ENCODE assay signal across 8 mouse cellular contexts in the genomic region with DNA sequence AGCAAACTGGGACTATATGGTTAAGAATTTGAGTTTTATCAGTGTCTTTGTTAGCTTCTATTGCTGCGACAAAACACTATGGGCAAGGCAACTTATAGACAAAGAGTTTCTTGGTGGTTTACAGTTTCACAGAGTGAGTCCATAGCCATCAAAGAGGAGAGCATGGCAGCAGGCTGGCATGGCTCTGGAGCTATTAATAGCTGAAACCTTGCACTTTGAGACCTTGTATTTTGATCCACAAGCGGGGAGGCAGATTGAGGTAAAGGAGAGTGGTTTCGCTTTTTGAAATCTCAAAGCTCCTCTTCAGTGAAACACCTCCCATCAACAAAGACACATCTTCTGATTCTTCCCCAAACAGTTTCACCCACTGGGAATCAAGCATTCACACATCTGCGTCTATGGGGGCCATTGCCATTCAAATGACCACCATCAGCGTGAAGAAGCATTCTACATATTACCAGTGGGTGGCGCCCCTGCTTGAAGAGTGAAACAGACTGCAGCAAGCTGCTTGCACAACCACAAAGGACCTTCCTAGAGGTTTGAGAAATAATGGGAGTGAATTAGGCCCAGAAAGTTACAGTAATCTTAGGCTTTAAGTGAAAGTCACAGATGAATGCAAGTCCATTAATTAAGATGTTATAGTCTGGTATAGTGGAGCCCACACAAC. TPM values are rescaled to one million over a fixed set of nuclear protein-coding genes. Genes with fewer than 3 reads are reported as not detected.
DNase-seq lines count a peak whose midpoint lies in the region; ATAC-seq lines count a peak whose summit lies in the region.

No protein-coding gene starts in this region.

- H3K36me3 ChIP-seq in midbrain, embryonic 14.5 days (ENCODE audit: control insufficient read depth, insufficient read depth, low read length) = no peaks in the 10 kb centered on the region
- no peaks in the 10 kb centered on the region for H3K36me3 ChIP-seq in midbrain, embryonic 15.5 days (replicated peaks)

- H3K9ac ChIP-seq in midbrain, embryonic 14.5 days (replicated peaks; ENCODE audit: low read length) = no peak overlapping the region
- H3K9ac ChIP-seq in midbrain, embryonic 15.5 days = no peak overlapping the region

- H3K27me3 ChIP-seq in midbrain, embryonic 14.5 days (ENCODE audit: control insufficient read depth, insufficient read depth, low read length) = no peaks in the 10 kb centered on the region
- H3K27me3 ChIP-seq in midbrain, embryonic 15.5 days (replicated peaks) = no peaks in the 10 kb centered on the region

- 47% methylated on average over 6 of the region's 6 CpGs for WGBS in midbrain, embryonic 14.5 days
- 47% methylated on average over 6 of the region's 6 CpGs for WGBS in midbrain, embryonic 15.5 days

- peak; percentile 67 for DNase-seq in CD4-positive, CD25-positive, alpha-beta regulatory T cell, adult 2 months (ENCODE audit: low read depth, low spot score)
- peak; percentile 82 for DNase-seq in midbrain, embryonic 14.5 days
- peak; percentile 53 for DNase-seq in c-Kit-positive CD71-negative TER-119-negative erythroid progenitor cells, embryonic 14.5 days (ENCODE audit: low read depth)
- peak; percentile 67 to 77 for DNase-seq in heart, postnatal 14 days
- peak; percentile 79 for DNase-seq in lung, postnatal 10 days
- DNase-seq in thymus, postnatal 10 days (ENCODE audit: low spot score in 2 of 2) = peak; percentile 17 to 56

- H3K4me1 ChIP-seq in midbrain, embryonic 14.5 days (ENCODE audit: control insufficient read depth, insufficient read depth, low read length) = no peaks in the 10 kb centered on the region
- H3K4me1 ChIP-seq in midbrain, embryonic 15.5 days = no peaks in the 10 kb centered on the region

- H3K4me2 ChIP-seq in midbrain, embryonic 14.5 days (ENCODE audit: low read length) = no peak overlapping the region
- H3K4me2 ChIP-seq in midbrain, embryonic 15.5 days = no peak overlapping the region

- ATAC-seq in CD4-positive, CD25-positive, alpha-beta regulatory T cell, adult 4 months = no peak
- no peak for ATAC-seq in midbrain, embryonic 14.5 days (ENCODE audit: low FRiP score, low TSS enrichment)
- no peak for ATAC-seq in midbrain, embryonic 15.5 days (replicated peaks)

- no peaks in the 10 kb centered on the region for H3K9me3 ChIP-seq in midbrain, embryonic 14.5 days (ENCODE audit: control insufficient read depth, low read length)
- no peaks in the 10 kb centered on the region for H3K9me3 ChIP-seq in midbrain, embryonic 15.5 days

- intact Hi-C loops in heart, postnatal 14 days (cut with DNase I) = loop anchor here (2.0 kb wide), 1 partner anchor 305 kb away; no protein-coding TSS in a partner anchor

- no peak overlapping the region for H3K4me3 ChIP-seq in midbrain, embryonic 14.5 days (replicated peaks; ENCODE audit: low read depth, low read length)
- H3K4me3 ChIP-seq in midbrain, embryonic 15.5 days = no peak overlapping the region

- H3K27ac ChIP-seq in midbrain, embryonic 14.5 days (replicated peaks; ENCODE audit: low read depth, low read length) = no peak overlapping the region
- H3K27ac ChIP-seq in midbrain, embryonic 15.5 days = no peak overlapping the region

RNA-seq across cellular contexts. Expression of a gene that starts 11.4 kb away (rescaled TPM):
- 10 to 100 TPM in 1 of 2 experiments, 1 to 10 TPM in 1; 9.4 to 10.9 TPM for polyA plus RNA-seq in CD4-positive, CD25-positive, alpha-beta regulatory T cell, adult 4 months (2017; shearing (Covaris generic))
- 42.1 and 66.7 TPM in 2 replicates for polyA plus RNA-seq in midbrain, embryonic 14.5 days (2014; fragmentation: Nextera tagmentation; extraction: Ambion mirVana)
- polyA plus RNA-seq in midbrain, embryonic 15.5 days (2015; fragmentation: Nextera tagmentation; extraction: Ambion mirVana) = 47.7 and 52.4 TPM in 2 replicates
- 10 to 100 TPM; 15.2 to 15.5 TPM for total RNA-seq in heart, postnatal 14 days (2021)

RNA-seq across cellular contexts. Expression of a gene that starts 18.4 kb away (rescaled TPM):
- 1 to 10 TPM; 5.1 to 9.6 TPM for polyA plus RNA-seq in CD4-positive, CD25-positive, alpha-beta regulatory T cell, adult 4 months (2017; shearing (Covaris generic))
- polyA plus RNA-seq in midbrain, embryonic 14.5 days (2014; fragmentation: Nextera tagmentation; extraction: Ambion mirVana) = 12.2 and 13.6 TPM in 2 replicates
- polyA plus RNA-seq in midbrain, embryonic 15.5 days (2015; fragmentation: Nextera tagmentation; extraction: Ambion mirVana) = 6.8 and 7.5 TPM in 2 replicates
- total RNA-seq in heart, postnatal 14 days (2021) = 10 to 100 TPM; 12.2 to 13.3 TPM
